Mouse (Mus musculus) G1E (cell line): ENCODE data around the gene Rassf5. TPM values are rescaled to one million over a fixed set of nuclear protein-coding genes. Genes with fewer than 3 reads are reported as not detected.
A peak's percentile ranks its signal among the peaks of the same experiment; 100 is the strongest.

Source experiments
- ATAC-seq: 2 replicates; pipeline ENCODE4 v1.8.0; 2016; ENCODE audit warnings: mild to moderate bottlenecking; ENCODE audit not compliant: insufficient number of reproducible peaks, poor library complexity, low FRiP score, severe bottlenecking; ENCODE audit errors: extremely low read depth
- DNase-seq: peaks from one replicate; pipeline ENCODE4 v3.0.0; 2012; ENCODE audit warnings: low spot score
- H3K27me3 ChIP-seq: 2 replicates; pipeline ENCODE4 v1.6.1; 2012; ENCODE audit warnings: mild to moderate bottlenecking, low read length, inconsistent platforms; ENCODE audit not compliant: insufficient read depth
- H3K36me3 ChIP-seq: replicated peaks from 2 replicates; pipeline ENCODE3; 2012; ENCODE audit warnings: mild to moderate bottlenecking, inconsistent platforms
- H3K4me1 ChIP-seq: 2 replicates; pipeline ENCODE4 v1.6.1; 2012; ENCODE audit warnings: low read depth, low read length, inconsistent platforms, mixed read lengths; ENCODE audit not compliant: insufficient read depth
- H3K4me3 ChIP-seq: 2 replicates; pipeline ENCODE4 v1.5.1; 2012; ENCODE audit warnings: low read depth, mild to moderate bottlenecking, inconsistent platforms, low read length, moderate library complexity, mixed read lengths
- H3K9me3 ChIP-seq: replicated peaks from 2 replicates; pipeline ENCODE4 v1.6.1; 2012; ENCODE audit warnings: inconsistent platforms
- CTCF ChIP-seq: IDR thresholded peaks from 2 replicates; pipeline ENCODE4 v1.5.1; 2012; ENCODE audit warnings: low read depth, low read length, inconsistent platforms, mixed read lengths
- GATA1 ChIP-seq: IDR thresholded peaks from 2 replicates; pipeline ENCODE4 v1.6.1; 2012; ENCODE audit warnings: borderline replicate concordance, low read length, inconsistent platforms, mixed read lengths
- GATA2 ChIP-seq: IDR thresholded peaks from 2 replicates; pipeline ENCODE4 v1.6.1; 2012; ENCODE audit warnings: low read depth, low read length, inconsistent platforms, borderline replicate concordance
- POLR2AphosphoS5 ChIP-seq: IDR thresholded peaks from 2 replicates; pipeline ENCODE4 v1.6.1; 2012; ENCODE audit warnings: low read depth, low read length, inconsistent platforms; ENCODE audit not compliant: insufficient replicate concordance
- TAL1 ChIP-seq: conservative IDR thresholded peaks from 2 replicates; pipeline ENCODE4 v1.6.1; 2012; ENCODE audit warnings: low read depth, low read length, inconsistent platforms, mixed read lengths
- polyA plus RNA-seq: library from polyadenylated mRNA; stranded (reverse); fragments of >175 nt; gene quantifications from 2 replicates; pipeline ENCODE4 v1.2.3, GENCODE M21; 2012
- total RNA-seq, 2 experiments: library from RNA; stranded (forward) in 1 of 2; stranded (reverse) in 1 of 2; fragments of 200-1000 nt in 1 of 2; fragments of >200 nt in 1 of 2; fragmentation: Nextera tagmentation in 1 of 2; gene quantifications; 2 replicates each; pipeline ENCODE4 v1.2.3; 2014 to 2017

The Rassf5 gene
- total and polyA plus RNA-seq, 3 experiments, result 0.51 to 3.5 (median 0.75) TPM

- ATAC-seq (no peak), DNase-seq (no peak)
- H3K27me3 ChIP-seq, result peaks cover 64% of the 10 kb centered on the region
- peaks cover 6% of the 10 kb centered on the region for H3K4me1 ChIP-seq
- no peak for TF ChIP-seq TAL1
- no peak for TF ChIP-seq CTCF
- TF ChIP-seq GATA2, result no peak
- no peak for TF ChIP-seq GATA1
- no peak for TF ChIP-seq POLR2AphosphoS5
- H3K4me3 ChIP-seq, result no peak overlapping the region
- H3K36me3 ChIP-seq, result no peaks in the 10 kb centered on the region
- no peaks in the 10 kb centered on the region for H3K9me3 ChIP-seq
Measured at GRCm38 (mm10) chr1:131278606-131279455, 33.8 kb upstream of the Rassf5 start.

DNA sequence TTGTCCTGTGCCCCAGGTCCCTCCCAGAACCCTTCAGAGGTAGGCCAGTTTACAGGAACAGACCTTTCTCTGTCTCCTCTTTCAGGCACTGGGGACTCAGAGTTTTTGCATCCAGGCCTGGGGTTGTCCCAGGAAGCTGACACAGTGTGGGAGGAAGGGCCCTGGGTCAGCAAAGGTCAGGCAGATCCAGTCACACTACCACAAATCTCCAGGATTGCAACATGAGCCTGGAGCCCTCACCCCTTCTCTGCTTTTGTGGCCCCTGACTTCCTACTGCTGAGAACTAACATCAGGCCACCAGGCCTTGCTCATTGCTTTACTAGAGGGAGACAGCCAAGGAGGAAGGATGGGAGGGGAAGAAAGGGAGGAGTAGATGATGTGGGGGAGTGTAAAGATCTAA, 31.8 kb upstream of the Rassf5 start:
- TF ChIP-seq CTCF (no peak), GATA2 (no peak), GATA1 (no peak), TAL1 (no peak), POLR2AphosphoS5 (no peak)
- DNase-seq (no peak), ATAC-seq (no peak)
- H3K4me3 ChIP-seq, result no peak overlapping the region
- H3K36me3 ChIP-seq, result no peaks in the 10 kb centered on the region
- peaks cover 71% of the 10 kb centered on the region for H3K27me3 ChIP-seq
- peaks cover 6% of the 10 kb centered on the region for H3K4me1 ChIP-seq
- H3K9me3 ChIP-seq, result no peaks in the 10 kb centered on the region

GRCm38 (mm10) chr1:131275577-131275976, 30.5 kb upstream of the Rassf5 start:
- Histone ChIP-seq H3K9me3 (no peaks in the 10 kb centered on the region), H3K27me3 (peaks cover 78% of the 10 kb centered on the region), H3K36me3 (no peaks in the 10 kb centered on the region), H3K4me1 (peaks cover 6% of the 10 kb centered on the region), H3K4me3 (no peak overlapping the region)
- TF ChIP-seq GATA2, result no peak
- no peak for TF ChIP-seq CTCF
- TF ChIP-seq TAL1, result no peak
- no peak for TF ChIP-seq GATA1
- TF ChIP-seq POLR2AphosphoS5, result no peak
- ATAC-seq (no peak), DNase-seq (no peak)

GRCm38 (mm10) chr1:131274725-131275539, 29.9 kb upstream of the Rassf5 start:
- no peak for TF ChIP-seq CTCF
- TF ChIP-seq TAL1, result no peak
- no peak for TF ChIP-seq GATA1
- TF ChIP-seq GATA2, result no peak
- no peak for TF ChIP-seq POLR2AphosphoS5
- H3K4me3 ChIP-seq, result no peak overlapping the region
- no peaks in the 10 kb centered on the region for H3K36me3 ChIP-seq
- H3K4me1 ChIP-seq, result peaks cover 6% of the 10 kb centered on the region; the same call in 1 of the 2 replicates
- peaks cover 74% of the 10 kb centered on the region for H3K27me3 ChIP-seq
- H3K9me3 ChIP-seq, result no peaks in the 10 kb centered on the region
- ATAC-seq, result no peak
- DNase-seq, result no peak

DNA sequence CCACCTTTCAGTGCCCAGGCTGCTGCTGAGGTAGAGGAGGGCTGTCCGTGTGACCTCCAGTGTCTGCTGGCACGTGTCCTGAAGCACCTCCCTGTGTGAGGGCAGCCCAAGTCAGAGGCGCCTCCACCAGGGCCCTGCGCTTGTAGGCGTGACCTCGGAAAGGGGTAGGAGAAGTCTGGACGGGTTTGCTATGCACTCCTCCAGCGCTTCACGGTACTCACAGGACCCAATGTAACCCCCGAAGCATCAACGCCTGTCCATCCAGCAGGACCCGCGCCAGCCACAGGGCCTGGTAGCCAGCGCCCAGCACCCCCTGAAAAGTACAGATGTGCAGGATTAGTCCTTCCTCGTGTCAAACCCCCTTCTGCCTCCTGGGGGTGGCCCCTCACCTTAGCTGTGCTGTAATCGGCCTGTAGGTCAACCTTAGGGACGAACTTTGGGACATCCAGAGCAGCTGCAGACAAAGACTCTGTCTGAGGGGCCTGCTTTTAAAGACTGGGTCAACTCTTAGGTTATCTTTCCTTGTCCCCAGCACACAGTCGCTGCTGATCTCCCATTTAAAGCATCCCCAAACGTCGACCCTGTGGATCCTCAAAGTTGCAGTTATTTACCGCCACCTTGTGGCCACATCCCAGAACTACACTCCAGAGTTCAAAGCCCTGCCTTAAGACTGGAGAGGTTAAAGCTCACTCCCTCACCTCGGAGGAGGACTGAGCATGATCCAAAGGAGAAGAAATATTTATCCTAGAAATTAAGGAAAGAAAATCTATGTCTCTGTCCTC, 24.9 kb upstream of the Rassf5 start:
- no peaks in the 10 kb centered on the region for H3K9me3 ChIP-seq
- ATAC-seq, result peak; percentile 29; the same call in 1 of the 2 replicates
- TF ChIP-seq TAL1 (no peak), GATA1 (no peak), CTCF (peak; percentile 95), GATA2 (no peak), POLR2AphosphoS5 (no peak)

More for the DNA sequence above, 24.9 kb upstream of the Rassf5 start:
- peak; percentile 88 for DNase-seq
- H3K36me3 ChIP-seq, result no peaks in the 10 kb centered on the region
- no peak overlapping the region for H3K4me3 ChIP-seq
- H3K4me1 ChIP-seq, result peaks cover 7% of the 10 kb centered on the region; the same call in 1 of the 2 replicates
- peaks cover 71% of the 10 kb centered on the region for H3K27me3 ChIP-seq
